Mouse (Mus musculus) erythroblast, embryonic 14.5 days (primary cell): ENCODE measurements around the gene Ttc30b.
"Not testable (repeated sequence)": the region's sequence is repeated elsewhere in the genome, so short reads cannot be mapped to it uniquely, and the experiment has no call there.

Source experiments
- GATA1 ChIP-seq: IDR thresholded peaks from 2 replicates; pipeline ENCODE4 v1.6.1; 2012; ENCODE audit warnings: low read length, inconsistent platforms, mixed read lengths
- TAL1 ChIP-seq: IDR thresholded peaks from 3 replicates; pipeline ENCODE4 v1.6.1; 2012; ENCODE audit warnings: low read length, inconsistent platforms, mixed read lengths

GRCm38 (mm10) chr2:75980933-75981439, 42.6 kb upstream of the Ttc30b start:
- not testable (repeated sequence) for TF ChIP-seq GATA1, TAL1
